Mouse (Mus musculus): ENCODE measurements around the gene Rnase4. TPM values are rescaled to one million over a fixed set of nuclear protein-coding genes. Genes with fewer than 3 reads are reported as not detected.
A peak's percentile ranks its signal among the peaks of the same experiment; 100 is the strongest.
"Not testable (repeated sequence)": the region's sequence is repeated elsewhere in the genome, so short reads cannot be mapped to it uniquely, and the experiment has no call there.

The Rnase4 gene
- polyA plus RNA-seq, 1 experiment, result 130 TPM

- Histone ChIP-seq H3K27me3 (ENCODE audit: control insufficient read depth, insufficient read depth, low read length) (no peaks in the 10 kb centered on the region), H3K4me1 (ENCODE audit: control insufficient read depth, insufficient read depth, insufficient read length, low read length) (peaks cover 2% of the 10 kb centered on the region; the same call in 1 of the 2 replicates), H3K36me3 (ENCODE audit: control insufficient read depth, insufficient read depth, low read length) (no peaks in the 10 kb centered on the region), H3K4me3 (ENCODE audit: low read depth, low read length) (no peak overlapping the region), H3K27ac (ENCODE audit: insufficient read depth, low read depth, low read length) (peak overlapping the region; percentile 62; the same call in 1 of the 2 replicates)
- no peak for TF ChIP-seq CTCF (IDR thresholded peaks at IDR 0.05; ENCODE audit: extremely low read depth, insufficient read length, insufficient replicate concordance, low read depth, low read length)
- 58% methylated on average over 5 of the region's 5 CpGs for WGBS
Measured at GRCm38 (mm10) chr14:51094096-51094875, 3.4 kb downstream of the Rnase4 start.

DNA sequence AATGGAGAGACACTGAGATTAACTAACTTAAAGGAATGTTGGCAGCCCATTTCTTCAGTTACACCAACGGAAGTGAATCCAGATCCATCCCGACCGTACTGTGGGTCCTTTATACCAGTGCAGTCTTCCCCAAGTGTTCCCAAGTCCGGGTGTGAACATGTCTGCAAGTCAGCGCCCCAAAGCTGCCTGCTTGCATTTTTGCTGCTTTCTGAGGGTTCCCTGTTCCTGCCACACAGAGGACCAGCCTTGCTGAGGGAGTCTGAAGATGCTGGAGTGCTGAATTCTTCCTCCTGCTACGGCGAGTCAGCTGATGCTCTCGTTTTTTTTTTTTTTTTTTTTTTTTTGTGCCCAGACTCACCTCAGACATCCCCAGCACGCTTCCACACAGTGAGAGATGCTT, 4.0 kb downstream of the Rnase4 start:
- 68% methylated on average over 9 of the region's 9 CpGs for WGBS
- no peak for TF ChIP-seq POLR2A (IDR thresholded peaks at IDR 0.05; ENCODE audit: low read depth, low read length)
- TF ChIP-seq CTCF (IDR thresholded peaks at IDR 0.05; ENCODE audit: extremely low read depth, insufficient read length, insufficient replicate concordance, low read depth, low read length), result no peak
- no peaks in the 10 kb centered on the region for H3K27me3 ChIP-seq (ENCODE audit: control insufficient read depth, insufficient read depth, low read length)
- H3K4me3 ChIP-seq (ENCODE audit: low read depth, low read length), result no peak overlapping the region
- no peaks in the 10 kb centered on the region for H3K36me3 ChIP-seq (ENCODE audit: control insufficient read depth, insufficient read depth, low read length)
- H3K27ac ChIP-seq (ENCODE audit: insufficient read depth, low read depth, low read length), result no peak overlapping the region
- peaks cover 2% of the 10 kb centered on the region; the same call in 1 of the 2 replicates for H3K4me1 ChIP-seq (ENCODE audit: control insufficient read depth, insufficient read depth, insufficient read length, low read length)

GRCm38 (mm10) chr14:51095736-51096524, 5.1 kb downstream of the Rnase4 start:
- no peaks in the 10 kb centered on the region for H3K36me3 ChIP-seq (ENCODE audit: control insufficient read depth, insufficient read depth, low read length)
- no peak for TF ChIP-seq CTCF (IDR thresholded peaks at IDR 0.05; ENCODE audit: extremely low read depth, insufficient read length, insufficient replicate concordance, low read depth, low read length)
- no peak; the same call in 1 of the 2 replicates for TF ChIP-seq POLR2A (IDR thresholded peaks at IDR 0.05; ENCODE audit: low read depth, low read length)
- H3K4me1 ChIP-seq (ENCODE audit: control insufficient read depth, insufficient read depth, insufficient read length, low read length), result peaks cover 2% of the 10 kb centered on the region; the same call in 1 of the 2 replicates
- peak overlapping the region; percentile 28; the same call in 1 of the 2 replicates for H3K4me3 ChIP-seq (ENCODE audit: low read depth, low read length)
- peak overlapping the region; percentile 83 for H3K27ac ChIP-seq (ENCODE audit: insufficient read depth, low read depth, low read length)
- 16% methylated on average over 9 of the region's 9 CpGs for WGBS
- H3K27me3 ChIP-seq (ENCODE audit: control insufficient read depth, insufficient read depth, low read length), result no peaks in the 10 kb centered on the region

GRCm38 (mm10) chr14:51098300-51098699, 7.4 kb downstream of the Rnase4 start:
- H3K36me3 ChIP-seq (ENCODE audit: control insufficient read depth, insufficient read depth, low read length); H3K27me3 ChIP-seq (ENCODE audit: control insufficient read depth, insufficient read depth, low read length); H3K4me3 ChIP-seq (ENCODE audit: low read depth, low read length); H3K4me1 ChIP-seq (ENCODE audit: control insufficient read depth, insufficient read depth, insufficient read length, low read length); H3K27ac ChIP-seq (ENCODE audit: insufficient read depth, low read depth, low read length): not testable (repeated sequence)
- 4% methylated on average over 1 of the region's 1 CpGs for WGBS
- peak; percentile 55; the same call in 1 of the 2 replicates for TF ChIP-seq CTCF (IDR thresholded peaks at IDR 0.05; ENCODE audit: extremely low read depth, insufficient read length, insufficient replicate concordance, low read depth, low read length)

DNA sequence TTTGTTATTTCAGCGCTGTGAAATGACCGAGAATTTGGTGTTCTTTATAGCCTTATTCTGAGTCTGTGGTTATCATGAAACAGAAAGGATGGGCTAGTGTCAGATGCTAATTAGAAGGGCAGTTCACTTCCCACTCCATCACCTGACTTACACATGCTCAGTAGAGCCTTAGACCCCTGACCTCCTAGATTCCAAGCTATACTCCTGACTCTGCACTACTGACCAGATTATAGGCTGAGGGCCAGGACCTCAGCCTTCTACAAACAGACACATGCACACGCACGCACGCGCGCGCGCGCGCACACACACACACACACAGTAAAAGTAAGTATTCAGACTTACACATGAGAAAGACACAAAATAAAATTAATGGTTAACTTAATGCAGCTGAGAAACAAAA, 8.0 kb downstream of the Rnase4 start:
- Histone ChIP-seq H3K4me3 (ENCODE audit: low read depth, low read length) (no peak overlapping the region), H3K27me3 (ENCODE audit: control insufficient read depth, insufficient read depth, low read length) (no peaks in the 10 kb centered on the region), H3K36me3 (ENCODE audit: control insufficient read depth, insufficient read depth, low read length) (no peaks in the 10 kb centered on the region), H3K27ac (ENCODE audit: insufficient read depth, low read depth, low read length) (no peak overlapping the region), H3K4me1 (ENCODE audit: control insufficient read depth, insufficient read depth, insufficient read length, low read length) (peaks cover 2% of the 10 kb centered on the region; the same call in 1 of the 2 replicates)
- TF ChIP-seq POLR2A (IDR thresholded peaks at IDR 0.05; ENCODE audit: low read depth, low read length), result no peak
- TF ChIP-seq CTCF (IDR thresholded peaks at IDR 0.05; ENCODE audit: extremely low read depth, insufficient read length, insufficient replicate concordance, low read depth, low read length), result no peak
- WGBS, result 93% methylated on average over 11 of the region's 11 CpGs

GRCm38 (mm10) chr14:51101284-51101683, 10.4 kb downstream of the Rnase4 start:
- Histone ChIP-seq H3K4me3 (ENCODE audit: low read depth, low read length) (no peak overlapping the region), H3K27me3 (ENCODE audit: control insufficient read depth, insufficient read depth, low read length) (no peaks in the 10 kb centered on the region), H3K4me1 (ENCODE audit: control insufficient read depth, insufficient read depth, insufficient read length, low read length) (no peaks in the 10 kb centered on the region), H3K36me3 (ENCODE audit: control insufficient read depth, insufficient read depth, low read length) (peaks cover 10% of the 10 kb centered on the region), H3K27ac (ENCODE audit: insufficient read depth, low read depth, low read length) (no peak overlapping the region)
- TF ChIP-seq POLR2A (IDR thresholded peaks at IDR 0.05; ENCODE audit: low read depth, low read length) (no peak), CTCF (IDR thresholded peaks at IDR 0.05; ENCODE audit: extremely low read depth, insufficient read length, insufficient replicate concordance, low read depth, low read length) (no peak)
- 39% methylated on average over 9 of the region's 9 CpGs for WGBS

DNA sequence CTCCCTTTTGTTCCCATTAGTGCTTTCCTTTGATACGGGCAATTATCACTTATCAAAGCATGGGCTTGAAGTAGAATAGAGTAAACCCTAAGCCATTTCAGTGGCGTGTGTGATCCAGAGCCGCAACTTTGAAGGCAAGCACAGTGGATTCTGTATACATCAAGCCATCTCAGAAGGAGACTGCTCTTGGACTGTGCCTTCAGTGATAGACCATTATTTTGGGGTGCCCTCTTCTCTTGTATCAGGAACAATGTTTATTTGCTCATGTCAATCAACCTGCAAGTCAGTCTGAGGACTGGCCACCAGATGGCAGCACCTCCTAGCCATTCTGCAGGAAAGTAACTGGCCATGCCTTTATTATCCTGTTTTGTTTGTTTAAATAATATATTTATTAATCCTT, 12.3 kb downstream of the Rnase4 start:
- peak; percentile 78; the same call in 1 of the 2 replicates for TF ChIP-seq CTCF (IDR thresholded peaks at IDR 0.05; ENCODE audit: extremely low read depth, insufficient read length, insufficient replicate concordance, low read depth, low read length)
- no peak for TF ChIP-seq POLR2A (IDR thresholded peaks at IDR 0.05; ENCODE audit: low read depth, low read length)
- Histone ChIP-seq H3K27me3 (ENCODE audit: control insufficient read depth, insufficient read depth, low read length) (no peaks in the 10 kb centered on the region), H3K36me3 (ENCODE audit: control insufficient read depth, insufficient read depth, low read length) (peaks cover 10% of the 10 kb centered on the region), H3K4me3 (ENCODE audit: low read depth, low read length) (no peak overlapping the region), H3K4me1 (ENCODE audit: control insufficient read depth, insufficient read depth, insufficient read length, low read length) (no peaks in the 10 kb centered on the region), H3K27ac (ENCODE audit: insufficient read depth, low read depth, low read length) (no peak overlapping the region)
- WGBS, result 68% methylated on average over 3 of the region's 3 CpGs

Measured in small intestine, adult 2 months (tissue).